Mouse (Mus musculus): ENCODE measurements around the gene Spaca4. TPM values are rescaled to one million over a fixed set of nuclear protein-coding genes. Genes with fewer than 3 reads are reported as not detected.

Spaca4 gene
- polyA plus RNA-seq, 1 experiment from 2014 or later = not detected

DNA sequence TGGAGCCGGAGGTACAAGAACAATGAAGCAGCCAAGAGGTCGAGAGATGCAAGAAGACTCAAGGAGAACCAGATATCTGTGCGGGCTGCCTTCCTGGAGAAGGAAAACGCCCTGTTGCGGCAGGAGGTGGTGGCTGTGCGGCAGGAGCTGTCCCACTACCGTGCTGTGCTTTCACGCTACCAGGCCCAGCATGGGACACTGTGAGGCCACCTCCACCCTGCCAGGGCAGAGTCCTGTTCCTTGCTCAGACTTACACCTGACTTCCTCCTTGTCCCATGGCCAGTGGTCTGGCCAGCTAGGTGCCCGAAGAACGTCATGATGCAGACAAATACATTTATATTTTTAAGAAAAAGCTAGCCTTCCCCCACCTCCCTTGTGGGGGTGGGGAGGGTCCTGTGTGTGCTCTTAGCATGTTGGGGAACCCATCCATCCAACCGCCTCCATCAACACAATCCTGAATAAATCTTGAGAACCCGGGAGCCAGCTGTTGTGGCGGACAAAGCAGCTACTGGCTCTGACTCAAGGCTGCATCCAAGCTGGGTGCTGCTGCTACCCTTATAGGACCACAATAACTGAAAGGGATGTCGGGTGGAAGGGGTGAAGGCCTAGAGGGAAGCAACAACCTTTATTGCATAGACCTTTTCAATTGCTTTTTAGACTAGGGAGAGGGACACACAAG lies 15.8 kb downstream of the Spaca4 start:
- H3K4me2 ChIP-seq (replicated peaks) = no peak overlapping the region
- no peak overlapping the region for H3K9ac ChIP-seq (replicated peaks)

DNA sequence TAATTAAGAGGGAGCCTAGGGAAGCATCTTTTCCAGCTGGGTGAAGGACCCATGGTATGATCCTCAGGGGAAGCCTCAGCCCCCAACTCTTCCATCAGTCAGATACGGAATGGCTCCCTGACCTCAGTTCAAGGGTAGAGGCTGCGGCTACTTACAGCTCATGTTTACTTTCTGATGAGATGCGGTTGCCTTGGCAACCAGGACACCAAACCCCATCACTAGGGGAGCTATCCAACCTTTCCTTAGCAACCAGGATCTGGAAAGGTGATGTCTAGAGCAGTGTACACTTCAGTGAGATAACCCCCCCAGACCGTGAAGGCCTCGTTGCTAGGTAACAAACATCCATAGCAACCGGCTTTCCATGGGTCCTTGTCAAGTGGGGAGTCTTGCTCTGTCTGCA lies 16.6 kb downstream of the Spaca4 start:
- Histone ChIP-seq H3K27ac (replicated peaks) (peak overlapping the region; percentile 69), H3K4me3 (no peak overlapping the region), H3K36me3 (peaks cover 38% of the 10 kb centered on the region), H3K4me1 (peaks cover 54% of the 10 kb centered on the region), H3K27me3 (no peaks in the 10 kb centered on the region), H3K4me2 (replicated peaks) (peak overlapping the region; percentile 98; the same call in 1 of the 2 replicates), H3K9me3 (no peaks in the 10 kb centered on the region), H3K9ac (replicated peaks) (no peak overlapping the region)
- ATAC-seq (replicated peaks) = no peak
- WGBS = 47% methylated on average over 6 of the region's 6 CpGs

More for the DNA sequence above, 15.8 kb downstream of the Spaca4 start:
- ATAC-seq (replicated peaks) = no peak
- H3K4me3 ChIP-seq = no peak overlapping the region
- no peaks in the 10 kb centered on the region for H3K27me3 ChIP-seq
- WGBS = 79% methylated on average over 14 of the region's 14 CpGs
- peaks cover 38% of the 10 kb centered on the region for H3K36me3 ChIP-seq
- H3K9me3 ChIP-seq = no peaks in the 10 kb centered on the region
- H3K27ac ChIP-seq (replicated peaks) = peak overlapping the region; percentile 69
- H3K4me1 ChIP-seq = peaks cover 60% of the 10 kb centered on the region

DNA sequence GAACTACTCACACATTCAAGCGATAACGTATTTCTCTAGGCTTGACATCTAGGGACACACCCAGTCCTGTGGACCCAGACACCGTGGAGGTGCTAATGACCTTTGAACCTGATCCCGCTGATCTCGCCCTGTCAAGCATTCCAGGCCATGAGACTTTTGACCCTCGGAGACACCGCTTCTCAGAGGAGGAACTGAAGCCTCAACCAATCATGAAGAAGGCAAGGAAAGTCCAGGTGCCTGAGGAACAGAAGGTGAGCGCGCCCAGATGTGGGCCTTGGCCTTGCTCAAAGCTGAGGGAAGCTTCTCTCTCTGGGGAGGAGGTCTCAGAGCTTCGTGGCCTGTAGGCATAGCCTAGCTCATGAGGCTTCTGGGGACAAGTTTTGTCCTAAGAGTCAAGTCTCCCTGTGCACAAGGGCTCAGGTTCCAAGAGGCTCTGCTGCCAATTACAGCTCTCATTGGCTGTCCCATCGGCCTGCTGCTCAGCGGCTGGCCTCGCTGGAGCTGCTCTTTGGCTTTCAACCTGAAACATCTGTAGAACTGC lies 17.3 kb downstream of the Spaca4 start:
- no peak for ATAC-seq (replicated peaks)
- 60% methylated on average over 13 of the region's 13 CpGs for WGBS
- Histone ChIP-seq H3K4me3 (no peak overlapping the region), H3K9me3 (no peaks in the 10 kb centered on the region), H3K4me1 (peaks cover 58% of the 10 kb centered on the region), H3K4me2 (replicated peaks) (peak overlapping the region; percentile 98), H3K36me3 (peaks cover 36% of the 10 kb centered on the region), H3K27me3 (no peaks in the 10 kb centered on the region), H3K27ac (replicated peaks) (peak overlapping the region; percentile 24), H3K9ac (replicated peaks) (no peak overlapping the region)

DNA sequence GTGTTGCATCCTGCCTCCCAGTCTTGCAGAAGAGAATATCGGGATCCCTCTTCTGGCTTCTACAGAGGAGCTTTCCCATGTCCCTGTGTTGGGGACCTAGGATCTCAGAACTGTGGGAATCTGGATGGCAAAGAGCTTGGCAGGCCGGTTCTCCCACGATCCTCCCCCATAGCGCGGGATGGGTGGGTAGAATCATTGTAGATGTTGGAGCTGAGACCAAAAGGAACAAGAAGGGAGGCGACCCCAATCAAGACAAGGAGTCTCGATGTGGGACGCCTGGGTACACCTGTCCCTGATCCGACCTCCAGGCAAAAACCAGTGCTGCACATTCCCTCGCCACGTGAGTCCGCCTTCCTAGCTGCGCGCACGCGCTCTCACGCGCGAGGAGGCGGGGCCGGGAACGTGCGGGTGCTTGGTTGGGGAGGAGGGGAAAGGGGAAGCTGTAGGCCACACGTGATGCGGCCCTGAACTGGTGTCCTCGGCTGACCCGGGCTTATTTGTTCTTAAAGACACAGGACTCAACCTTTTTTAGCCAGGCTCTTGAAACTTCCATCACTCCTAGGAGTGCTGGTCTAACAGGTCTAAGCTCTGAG lies 18.1 kb downstream of the Spaca4 start:
- Histone ChIP-seq H3K4me1 (peaks cover 63% of the 10 kb centered on the region), H3K9ac (replicated peaks) (peak overlapping the region; percentile 70), H3K36me3 (peaks cover 28% of the 10 kb centered on the region), H3K27me3 (no peaks in the 10 kb centered on the region), H3K27ac (replicated peaks) (peak overlapping the region; percentile 70), H3K9me3 (no peaks in the 10 kb centered on the region), H3K4me3 (peak overlapping the region; percentile 56), H3K4me2 (replicated peaks) (peak overlapping the region; percentile 98)
- no peak for ATAC-seq (replicated peaks)
- whole genome bisulfite sequencing = under 1% methylated on average over 27 of the region's 27 CpGs

DNA sequence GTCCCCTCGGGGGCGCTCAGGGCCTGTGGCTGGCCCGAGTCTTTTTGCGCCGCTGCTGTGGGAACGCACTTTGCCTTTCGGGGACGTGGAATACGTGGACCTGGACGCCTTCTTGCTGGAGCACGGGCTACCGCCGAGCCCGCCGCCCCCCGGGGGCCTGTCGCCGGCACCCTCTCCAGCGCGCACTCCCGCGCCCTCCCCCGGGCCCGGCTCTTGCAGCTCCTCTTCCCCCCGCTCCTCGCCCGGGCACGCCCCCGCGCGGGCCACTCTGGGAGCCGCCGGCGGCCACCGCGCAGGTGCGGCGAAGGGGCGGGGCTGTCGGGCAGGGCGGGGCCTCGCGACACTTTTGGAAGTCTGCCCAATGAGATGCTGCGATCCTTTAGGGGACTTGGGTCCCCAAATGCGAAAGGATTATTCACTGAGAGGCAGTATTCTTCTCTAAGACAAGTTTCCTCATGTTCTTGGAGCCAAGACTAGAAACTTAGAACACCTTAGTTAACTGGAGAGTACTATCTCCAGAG lies 18.8 kb downstream of the Spaca4 start:
- Histone ChIP-seq H3K27ac (replicated peaks) (peak overlapping the region; percentile 70), H3K4me1 (peaks cover 64% of the 10 kb centered on the region), H3K9ac (replicated peaks) (peak overlapping the region; percentile 70), H3K9me3 (no peaks in the 10 kb centered on the region), H3K36me3 (peaks cover 21% of the 10 kb centered on the region), H3K4me2 (replicated peaks) (peak overlapping the region; percentile 98), H3K4me3 (peak overlapping the region; percentile 56), H3K27me3 (no peaks in the 10 kb centered on the region)
- under 1% methylated on average over 45 of the region's 45 CpGs for WGBS
- ATAC-seq (replicated peaks) = no peak

DNA sequence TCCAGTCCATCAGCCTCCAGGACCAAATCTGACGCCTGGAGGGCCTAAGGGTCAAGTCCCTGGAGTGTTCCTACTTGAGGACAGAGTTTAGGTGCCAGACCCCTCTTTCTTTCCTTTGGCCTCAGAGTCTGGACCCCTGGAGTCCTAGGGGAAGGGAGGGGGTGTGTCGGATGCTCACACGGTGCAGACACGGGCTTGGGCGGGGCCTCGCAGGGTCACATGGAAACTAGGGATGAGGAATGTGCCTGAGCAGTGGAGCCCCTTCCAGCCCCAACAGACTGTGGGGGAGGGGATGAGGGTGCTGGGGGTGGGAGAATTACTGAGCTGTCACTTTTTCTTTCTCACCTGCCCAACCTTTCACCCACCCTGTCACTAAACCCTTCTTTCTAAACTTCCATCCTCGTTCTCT lies 19.7 kb downstream of the Spaca4 start:
- peak overlapping the region; percentile 56 for H3K4me3 ChIP-seq
- no peak for ATAC-seq (replicated peaks)
- 0% methylated on average over 7 of the region's 7 CpGs for WGBS
- no peaks in the 10 kb centered on the region for H3K27me3 ChIP-seq
- peak overlapping the region; percentile 70 for H3K9ac ChIP-seq (replicated peaks)
- peaks cover 73% of the 10 kb centered on the region for H3K4me1 ChIP-seq
- peaks cover 12% of the 10 kb centered on the region for H3K36me3 ChIP-seq
- peak overlapping the region; percentile 85; the same call in 1 of the 2 replicates for H3K27ac ChIP-seq (replicated peaks)
- no peaks in the 10 kb centered on the region for H3K9me3 ChIP-seq
- peak overlapping the region; percentile 98 for H3K4me2 ChIP-seq (replicated peaks)

DNA sequence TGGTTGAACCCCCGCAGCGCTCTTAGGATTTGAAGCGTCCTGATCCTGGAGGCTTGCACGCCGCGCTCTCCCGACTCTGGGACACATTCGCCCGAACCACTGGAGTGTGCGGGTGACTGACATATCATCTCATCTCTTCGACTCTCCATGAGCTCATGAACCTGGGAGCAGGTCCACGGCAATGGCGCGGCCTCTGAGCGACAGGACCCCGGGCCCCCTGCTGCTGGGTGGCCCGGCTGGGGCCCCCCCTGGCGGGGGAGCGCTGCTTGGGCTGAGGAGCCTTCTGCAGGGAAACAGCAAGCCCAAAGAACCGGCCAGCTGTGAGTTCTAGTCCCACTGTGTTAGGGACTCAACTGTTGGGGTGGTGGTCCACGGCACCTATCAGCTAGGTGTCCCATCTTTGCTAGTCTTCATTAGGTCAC lies 20.2 kb downstream of the Spaca4 start:
- Histone ChIP-seq H3K4me2 (replicated peaks) (peak overlapping the region; percentile 98), H3K27me3 (no peaks in the 10 kb centered on the region), H3K9ac (replicated peaks) (peak overlapping the region; percentile 45), H3K27ac (replicated peaks) (peak overlapping the region; percentile 85), H3K36me3 (peaks cover 8% of the 10 kb centered on the region), H3K4me3 (peak overlapping the region; percentile 56), H3K9me3 (no peaks in the 10 kb centered on the region), H3K4me1 (peaks cover 78% of the 10 kb centered on the region)
- under 1% methylated on average over 21 of the region's 21 CpGs for WGBS
- no peak for ATAC-seq (replicated peaks)

DNA sequence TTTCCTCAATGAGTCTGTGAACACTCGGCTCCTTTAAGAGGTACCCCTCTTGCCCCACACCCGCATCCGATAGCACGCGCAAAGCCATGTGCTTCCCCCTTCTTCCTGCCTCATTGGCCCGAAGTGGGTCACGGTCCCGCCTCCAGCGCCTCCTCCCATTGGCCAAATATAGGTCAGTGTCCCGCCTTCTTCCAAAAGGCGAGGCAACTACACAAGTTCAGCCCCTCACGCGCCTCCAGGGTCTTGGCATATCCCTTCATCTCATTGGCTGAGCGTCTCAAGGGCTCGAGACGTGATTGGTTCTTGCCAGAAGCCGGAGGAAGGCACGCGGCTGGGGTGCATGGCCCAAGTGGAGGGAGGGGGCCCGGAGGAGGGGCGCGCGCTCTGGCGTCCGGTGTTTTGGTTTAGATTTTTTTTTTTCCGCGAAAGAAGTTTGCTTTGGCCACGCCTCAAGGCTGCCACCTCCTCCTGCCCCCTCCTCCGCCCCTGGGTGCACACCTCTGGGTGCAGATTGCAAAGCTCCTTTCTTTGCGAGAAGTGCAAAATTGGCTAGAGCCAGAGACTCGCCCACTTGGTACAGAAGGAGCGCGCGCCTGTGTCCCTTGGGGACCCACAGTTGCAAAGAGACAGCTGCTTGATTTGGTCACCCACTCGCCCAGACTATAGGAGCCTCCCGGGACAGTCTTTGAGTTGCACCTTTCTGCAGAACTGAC lies 20.7 kb downstream of the Spaca4 start, which contains the start of gene Dbp:
TSS of gene Dbp (plus strand) at position 359 of the 713 bp plus-strand sequence.
- H3K27me3 ChIP-seq = 0 out of 2 replicates have a peak, but pooled peaks cover 5% of the 10 kb centered on the region
- H3K9ac ChIP-seq (replicated peaks) = peak within 1 kb of the TSS; percentile 70
- H3K4me3 ChIP-seq = peak within 1 kb of the TSS; percentile 56
- under 1% methylated on average over 36 of the region's 36 CpGs for WGBS
- peak; percentile 83 for ATAC-seq (replicated peaks)
- H3K9me3 ChIP-seq = no peaks in the 10 kb centered on the region
- H3K4me1 ChIP-seq = peaks cover 83% of the 10 kb centered on the region
- H3K36me3 ChIP-seq = peaks cover 2% of the 10 kb centered on the region; the same call in 1 of the 2 replicates
- peak within 1 kb of the TSS; percentile 85 for H3K27ac ChIP-seq (replicated peaks)
- peak within 1 kb of the TSS; percentile 98 for H3K4me2 ChIP-seq (replicated peaks)

DNA sequence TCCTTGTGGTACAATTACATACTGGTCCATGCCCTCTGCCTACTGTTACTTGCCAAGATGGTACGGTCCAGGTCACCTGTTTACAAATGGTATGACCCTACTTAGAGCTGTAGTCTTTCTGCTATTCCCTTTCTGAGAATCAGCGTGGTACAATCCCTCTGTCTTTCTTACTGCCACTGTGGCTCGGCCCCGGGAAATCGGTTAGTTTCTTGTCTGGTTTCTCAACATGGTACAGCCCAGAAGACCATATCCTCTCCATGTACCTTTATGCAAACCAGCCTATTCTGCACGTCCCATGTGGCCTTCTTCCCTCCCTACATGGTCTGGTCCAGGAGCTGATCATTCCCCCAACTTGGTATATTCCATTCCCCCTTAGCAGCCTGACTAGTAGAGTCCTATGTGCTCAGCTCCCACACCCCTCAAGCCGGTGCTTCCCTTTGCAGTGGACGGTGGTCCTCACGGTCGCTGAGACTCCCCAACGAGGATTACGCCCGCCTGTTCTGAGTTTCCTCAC lies 21.5 kb downstream of the Spaca4 start:
- H3K9ac ChIP-seq (replicated peaks) = peak overlapping the region; percentile 39
- peak overlapping the region; percentile 85 for H3K27ac ChIP-seq (replicated peaks)
- peaks cover 11% of the 10 kb centered on the region for H3K27me3 ChIP-seq
- H3K4me1 ChIP-seq = peaks cover 81% of the 10 kb centered on the region
- H3K36me3 ChIP-seq = no peaks in the 10 kb centered on the region
- peak overlapping the region; percentile 56 for H3K4me3 ChIP-seq
- WGBS = 1% methylated on average over 13 of the region's 13 CpGs
- no peaks in the 10 kb centered on the region for H3K9me3 ChIP-seq
- ATAC-seq (replicated peaks) = peak; percentile 46
- peak overlapping the region; percentile 98 for H3K4me2 ChIP-seq (replicated peaks)

DNA sequence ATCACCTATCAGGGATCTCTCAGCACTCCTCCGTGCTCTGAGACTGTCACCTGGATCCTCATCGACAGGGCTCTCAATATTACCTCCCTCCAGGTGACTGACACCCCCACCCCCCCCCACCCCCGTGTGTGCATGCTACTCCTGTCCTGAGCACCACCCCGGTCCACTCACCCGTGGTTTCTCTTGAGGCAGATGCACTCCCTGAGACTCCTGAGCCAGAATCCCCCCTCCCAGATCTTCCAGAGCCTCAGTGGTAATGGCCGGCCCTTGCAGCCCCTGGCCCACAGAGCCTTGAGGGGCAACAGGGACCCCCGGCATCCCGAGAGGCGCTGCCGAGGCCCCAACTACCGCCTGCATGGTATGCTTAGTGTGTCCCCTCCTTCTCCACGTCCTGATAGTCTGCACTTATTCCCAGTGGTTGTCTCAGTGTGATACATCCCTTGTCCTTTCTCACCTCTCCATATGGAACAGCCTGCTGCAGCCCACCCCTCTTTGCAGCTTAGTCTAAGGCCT lies 22.0 kb downstream of the Spaca4 start:
- WGBS = 32% methylated on average over 12 of the region's 12 CpGs
- Histone ChIP-seq H3K4me2 (replicated peaks) (peak overlapping the region; percentile 98), H3K9me3 (no peaks in the 10 kb centered on the region), H3K9ac (replicated peaks) (peak overlapping the region; percentile 39), H3K27ac (replicated peaks) (peak overlapping the region; percentile 85), H3K4me3 (peak overlapping the region; percentile 56), H3K36me3 (no peaks in the 10 kb centered on the region), H3K4me1 (peaks cover 76% of the 10 kb centered on the region), H3K27me3 (peaks cover 16% of the 10 kb centered on the region)
- 0 out of 2 replicates have a peak, but pooled peaks have one; percentile 0 for ATAC-seq (replicated peaks)

DNA sequence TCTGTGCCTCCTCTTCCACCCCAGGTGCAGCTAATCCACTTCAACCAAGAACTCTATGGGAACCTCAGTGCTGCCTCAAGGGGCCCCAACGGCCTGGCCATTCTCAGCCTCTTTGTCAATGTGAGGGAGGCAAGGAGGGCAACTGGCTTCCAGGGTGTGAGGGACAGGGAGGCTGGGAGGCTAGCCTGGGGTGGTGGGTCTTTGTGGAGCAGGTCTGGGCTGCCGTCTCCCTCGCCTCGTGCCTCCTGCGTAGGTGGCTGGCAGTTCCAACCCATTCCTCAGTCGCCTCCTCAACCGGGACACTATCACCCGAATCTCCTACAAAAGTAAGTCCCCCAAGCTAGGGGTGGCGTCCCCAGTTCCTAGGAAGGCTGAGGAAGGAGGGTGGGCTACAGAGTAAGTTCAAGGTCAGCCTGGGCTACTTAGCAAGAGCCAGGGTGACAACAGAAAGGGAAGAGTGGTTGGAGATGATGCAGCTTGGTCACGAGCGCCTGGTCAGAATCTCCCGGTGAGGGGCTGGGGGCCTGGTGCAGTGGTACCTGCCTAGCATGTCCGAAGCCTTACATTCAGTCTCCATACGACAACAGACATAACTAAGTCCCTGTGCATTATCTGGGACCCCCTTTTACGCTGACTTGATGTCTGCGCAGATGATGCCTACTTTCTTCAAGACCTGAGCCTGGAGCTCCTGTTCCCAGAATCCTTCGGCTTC lies 22.6 kb downstream of the Spaca4 start:
- no peaks in the 10 kb centered on the region for H3K9me3 ChIP-seq
- peak overlapping the region; percentile 56 for H3K4me3 ChIP-seq
- no peak for ATAC-seq (replicated peaks)
- peak overlapping the region; percentile 98 for H3K4me2 ChIP-seq (replicated peaks)
- H3K4me1 ChIP-seq = peaks cover 70% of the 10 kb centered on the region
- H3K9ac ChIP-seq (replicated peaks) = no peak overlapping the region; the same call in 1 of the 2 replicates
- H3K27me3 ChIP-seq = peaks cover 20% of the 10 kb centered on the region
- H3K27ac ChIP-seq (replicated peaks) = peak overlapping the region; percentile 85
- 88% methylated on average over 17 of the region's 17 CpGs for WGBS
- no peaks in the 10 kb centered on the region for H3K36me3 ChIP-seq

Data from forebrain, embryonic 15.5 days (tissue).